8 mouse cellular contexts compared by ENCODE assay signal in the genomic region with DNA sequence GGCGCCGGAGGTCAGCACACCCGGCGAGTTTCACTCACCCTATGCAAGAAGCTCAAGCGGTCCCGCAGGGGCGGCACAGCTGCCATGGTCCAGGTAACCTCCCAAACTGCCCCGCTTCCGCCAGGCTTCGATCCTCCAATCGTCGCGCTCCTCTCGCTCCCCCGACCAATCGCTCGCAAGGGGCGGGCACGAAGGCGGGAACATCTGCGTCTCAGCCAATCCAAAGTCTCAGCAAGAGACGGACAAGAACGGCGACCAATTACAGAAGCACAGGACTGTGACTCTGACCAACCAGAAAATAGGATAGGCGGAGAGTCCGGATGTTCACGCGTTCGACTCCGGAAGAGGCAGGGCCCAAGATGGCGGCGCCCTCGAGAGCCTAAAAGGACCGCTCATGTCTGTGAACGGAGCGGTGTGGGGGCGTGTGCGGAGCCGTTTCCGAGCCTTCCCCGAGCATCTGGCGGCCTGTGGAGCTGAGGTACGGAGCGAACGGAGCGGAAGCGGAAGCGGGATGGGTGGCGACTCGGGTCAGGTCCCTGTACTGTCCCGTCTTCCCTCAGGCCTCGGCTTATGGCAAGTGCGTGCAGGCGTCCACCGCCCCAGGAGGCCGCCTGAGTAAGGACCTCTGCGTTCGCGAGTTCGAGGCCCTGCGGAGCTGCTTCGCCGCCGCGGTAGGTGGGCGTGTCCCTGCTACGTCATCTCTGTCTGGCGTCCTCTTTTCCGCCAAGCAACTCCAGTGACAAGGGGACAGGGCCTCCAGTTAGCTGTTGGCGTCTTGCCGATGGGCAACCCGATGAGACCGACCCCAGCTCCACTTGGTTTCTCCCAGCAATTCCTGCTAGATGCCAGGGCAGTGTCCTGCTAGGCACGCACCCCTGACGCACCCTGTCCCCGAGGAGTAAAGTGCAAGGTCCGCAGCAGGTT. TPM values are rescaled to one million over a fixed set of nuclear protein-coding genes. Genes with fewer than 3 reads are reported as not detected.
DNase-seq lines count a peak whose midpoint lies in the region; ATAC-seq and TF ChIP-seq lines count a peak whose summit lies in the region.

A gene (minus strand): TSS at position 144 of the 924 bp plus-strand sequence.
A gene (plus strand): TSS at position 341 of the 924 bp plus-strand sequence.

- peak; percentile 99 for DNase-seq in ZHBTc4 (ENCODE audit: low read depth, low spot score)
- peak; percentile 97 for DNase-seq in gastrocnemius, adult 2 months
- DNase-seq in hindbrain, postnatal 0 days (ENCODE audit: low spot score) = peak; percentile 97
- peak; percentile 99 to 100 for DNase-seq in left cerebral cortex, adult 2 months (ENCODE audit: extremely low spot score in 1 of 2, low spot score in 2 of 2)
- DNase-seq in right cerebral cortex, adult 2 months (ENCODE audit: low spot score in 2 of 2) = peak; percentile 100
- DNase-seq in urinary bladder, postnatal 14 days (ENCODE audit: low spot score) = peak; percentile 95

- H3K27me3 ChIP-seq in hindbrain, postnatal 0 days (ENCODE audit: insufficient read depth, low read length) = no peaks in the 10 kb centered on the region

- peaks cover 12% of the 10 kb centered on the region; the same call in 1 of the 2 replicates for H3K4me1 ChIP-seq in hindbrain, postnatal 0 days (ENCODE audit: insufficient read depth, low read length)

- H3K36me3 ChIP-seq in hindbrain, postnatal 0 days (ENCODE audit: insufficient read depth, low read length) = peaks cover 7% of the 10 kb centered on the region; the same call in 1 of the 2 replicates

- TF ChIP-seq CTCF in gastrocnemius, adult 2 months (IDR thresholded peaks at IDR 0.05) = no peak
- TF ChIP-seq CTCF in hindbrain, postnatal 0 days (IDR thresholded peaks at IDR 0.05; ENCODE audit: low read depth) = peak; percentile 23
- no peak; the same call in 1 of the 2 replicates for TF ChIP-seq CTCF in left cerebral cortex, adult 2 months (IDR thresholded peaks at IDR 0.05)

- ATAC-seq in common myeloid progenitor, adult 5-6 weeks (replicated peaks; ENCODE audit: low read depth, poor library complexity, severe bottlenecking) = peak; percentile 94
- peak; percentile 97 for ATAC-seq in hindbrain, postnatal 0 days
- peak; percentile 97 for ATAC-seq in megakaryocyte, adult 5-6 weeks (ENCODE audit: poor library complexity, severe bottlenecking)

- H3K4me2 ChIP-seq in hindbrain, postnatal 0 days (ENCODE audit: low read depth, low read length) = peak within 1 kb of the TSS; percentile 92

- WGBS in hindbrain, postnatal 0 days = under 1% methylated on average over 76 of the region's 77 CpGs

- H3K9ac ChIP-seq in hindbrain, postnatal 0 days (replicated peaks; ENCODE audit: low read length) = peak within 1 kb of the TSS; percentile 62

- peak within 1 kb of the TSS; percentile 97 for H3K4me3 ChIP-seq in gastrocnemius, adult 2 months
- H3K4me3 ChIP-seq in hindbrain, postnatal 0 days (ENCODE audit: low read length) = peak within 1 kb of the TSS; percentile 79
- peak within 1 kb of the TSS; percentile 84 for H3K4me3 ChIP-seq in left cerebral cortex, adult 2 months

- no peaks in the 10 kb centered on the region for H3K9me3 ChIP-seq in hindbrain, postnatal 0 days (ENCODE audit: low read length)

- H3K27ac ChIP-seq in gastrocnemius, adult 2 months = peak within 1 kb of the TSS; percentile 96
- H3K27ac ChIP-seq in hindbrain, postnatal 0 days = peak within 1 kb of the TSS; percentile 90
- peak within 1 kb of the TSS; percentile 92 for H3K27ac ChIP-seq in left cerebral cortex, adult 2 months

- intact Hi-C loops in gastrocnemius, adult 2 months (cut with DNase I) = no loop called here
- intact Hi-C loops in left cerebral cortex, adult 2 months (cut with DNase I) = loop anchor here (2.0 kb wide), 1 partner anchor 84 kb away; no protein-coding TSS in a partner anchor

RNA-seq across cellular contexts. Expression of the first gene that starts in this region (rescaled TPM):
- total RNA-seq in common myeloid progenitor, adult 5-6 weeks (2017) = 5.3 and 7.9 TPM in 2 replicates
- 1 to 10 TPM; 4.5 to 5.5 TPM for total RNA-seq in gastrocnemius, adult 2 months (2021)
- total RNA-seq in hindbrain, postnatal 0 days (2014; rRNA removed) = 30.6 and 31.6 TPM in 2 replicates
- 13.8 and 14.8 TPM in 2 replicates for polyA plus RNA-seq in hindbrain, postnatal 0 days (2015; fragmentation: Nextera tagmentation; extraction: Ambion mirVana)
- total RNA-seq in left cerebral cortex, adult 2 months (2021) = 10 to 100 TPM; 15.9 to 16.9 TPM
- total RNA-seq in megakaryocyte, adult 5-6 weeks (2015) = 13.4 and 14.3 TPM in 2 replicates
- 14.8 and 18.8 TPM in 2 replicates for total RNA-seq in megakaryocyte, adult 5-6 weeks (2017)

RNA-seq across cellular contexts. Expression of the second gene that starts in this region (rescaled TPM):
- 15.7 and 21.7 TPM in 2 replicates for total RNA-seq in common myeloid progenitor, adult 5-6 weeks (2017)
- 10 to 100 TPM; 38.3 to 43.3 TPM for total RNA-seq in gastrocnemius, adult 2 months (2021)
- total RNA-seq in hindbrain, postnatal 0 days (2014; rRNA removed) = 56.1 and 82.6 TPM in 2 replicates
- polyA plus RNA-seq in hindbrain, postnatal 0 days (2015; fragmentation: Nextera tagmentation; extraction: Ambion mirVana) = 62.7 and 70.2 TPM in 2 replicates
- total RNA-seq in left cerebral cortex, adult 2 months (2021) = 10 to 100 TPM; 33.7 to 38.6 TPM
- total RNA-seq in megakaryocyte, adult 5-6 weeks (2015) = 9.6 and 21.6 TPM in 2 replicates
- 11.7 and 16.2 TPM in 2 replicates for total RNA-seq in megakaryocyte, adult 5-6 weeks (2017)

Comparison
In these comparisons a context has a peak if more than half of its experiments do, and no peak if none do; other contexts are left out.
1. Peak in every context shown above with its lines: DNase-seq, ATAC-seq, H3K4me3 ChIP-seq and H3K27ac ChIP-seq.